In genomic region chr17:24494627-24495335, GRCm38 (mm10) we compare ENCODE assay signal across 8 mouse cellular contexts. TPM values are rescaled to one million over a fixed set of nuclear protein-coding genes. Genes with fewer than 3 reads are reported as not detected.
DNase-seq lines count a peak whose midpoint lies in the region; ATAC-seq and TF ChIP-seq lines count a peak whose summit lies in the region.

No protein-coding gene starts in this region.

- H3K36me3 ChIP-seq in spleen, adult 2 months (ENCODE audit: control insufficient read depth, insufficient read depth, low read length): no peaks in the 10 kb centered on the region

- no peak overlapping the region for H3K27ac ChIP-seq in spleen, adult 2 months (ENCODE audit: insufficient read depth, low read length)

- WGBS in spleen, adult 2 months: 70% methylated on average over 2 of the region's 2 CpGs

- H3K4me3 ChIP-seq in spleen, adult 2 months (ENCODE audit: extremely low read depth, insufficient read depth, insufficient read length): no peak overlapping the region

- H3K4me1 ChIP-seq in spleen, adult 2 months (ENCODE audit: control insufficient read depth, insufficient read depth, insufficient read length): no peaks in the 10 kb centered on the region

- TF ChIP-seq CTCF in spleen, adult 2 months (IDR thresholded peaks at IDR 0.05; ENCODE audit: extremely low read depth, insufficient read depth, insufficient read length, insufficient replicate concordance): peak; percentile 24; the same call in 1 of the 2 replicates

- DNase-seq in frontal cortex, postnatal 25 days (ENCODE audit: low spot score in 2 of 2): no peak
- DNase-seq in spleen, adult 2 months (ENCODE audit: low read depth in 1 of 2, low spot score in 2 of 2): peak; percentile 19 to 37
- DNase-seq in spleen, adult 12 weeks (ENCODE audit: low spot score): no peak
- peak; percentile 82 for DNase-seq in embryo, embryonic 10 days (ENCODE audit: low spot score)
- peak; percentile 59 for DNase-seq in kidney, postnatal 14 days
- peak; percentile 71 for DNase-seq in naive thymus-derived CD4-positive, alpha-beta T cell, adult 2 months (ENCODE audit: low read depth)

- peak; percentile 60; the same call in 1 of the 2 replicates for ATAC-seq in frontal cortex, adult (ENCODE audit: low TSS enrichment)
- ATAC-seq in inflammation-experienced regulatory T-cells, adult 6 months: no peak

- TF ChIP-seq POLR2A in spleen, adult 2 months (IDR thresholded peaks at IDR 0.05; ENCODE audit: low read depth, low read length): no peak

- no peaks in the 10 kb centered on the region for H3K27me3 ChIP-seq in spleen, adult 2 months (ENCODE audit: control insufficient read depth, insufficient read depth, low read length)

RNA-seq across cellular contexts. Expression of gene Caskin1, which starts 6.4 kb away (rescaled TPM):
- polyA plus RNA-seq in spleen, adult 2 months (2012; rRNA removed): 0.40 and 0.47 TPM in 2 replicates
- under 1 TPM in 2 of 3 experiments, not detected in 1; 0.16 to 0.23 TPM for polyA plus RNA-seq in inflammation-experienced regulatory T-cells, adult 6 months (2017; shearing (Covaris generic))

RNA-seq across cellular contexts. Expression of gene Mlst8, which starts 15.9 kb away (rescaled TPM):
- polyA plus RNA-seq in spleen, adult 2 months (2012; rRNA removed): 37.8 and 43.7 TPM in 2 replicates
- polyA plus RNA-seq in inflammation-experienced regulatory T-cells, adult 6 months (2017; shearing (Covaris generic)): 10 to 100 TPM; 14.0 to 14.9 (median 14.5) TPM

RNA-seq across cellular contexts. Expression of gene Bricd5, which starts 21.1 kb away (rescaled TPM):
- polyA plus RNA-seq in spleen, adult 2 months (2012; rRNA removed): 1.5 and 1.9 TPM in 2 replicates
- polyA plus RNA-seq in inflammation-experienced regulatory T-cells, adult 6 months (2017; shearing (Covaris generic)): not detected

RNA-seq across cellular contexts. Expression of gene Pgp, which starts 24.6 kb away (rescaled TPM):
- polyA plus RNA-seq in spleen, adult 2 months (2012; rRNA removed): 31.6 and 51.3 TPM in 2 replicates
- polyA plus RNA-seq in inflammation-experienced regulatory T-cells, adult 6 months (2017; shearing (Covaris generic)): 1 to 10 TPM; 3.5 to 6.9 (median 4.6) TPM

RNA-seq across cellular contexts. Expression of gene E4f1, which starts 24.7 kb away (rescaled TPM):
- 95.9 and 110 TPM in 2 replicates for polyA plus RNA-seq in spleen, adult 2 months (2012; rRNA removed)
- polyA plus RNA-seq in inflammation-experienced regulatory T-cells, adult 6 months (2017; shearing (Covaris generic)): 10 to 100 TPM; 22.1 to 49.8 (median 23.6) TPM

Comparison
In these comparisons a context has a peak if more than half of its experiments do, and no peak if none do; other contexts are left out.
1. DNase-seq: peak in spleen, adult 2 months (2 of 2), embryo, embryonic 10 days (single experiment), kidney, postnatal 14 days (single experiment) and naive thymus-derived CD4-positive, alpha-beta T cell, adult 2 months (single experiment); none in frontal cortex, postnatal 25 days (0 of 2) and spleen, adult 12 weeks (single experiment).